Mouse (Mus musculus): ENCODE results near the gene Slc39a11. TPM values are rescaled to one million over a fixed set of nuclear protein-coding genes. Genes with fewer than 3 reads are reported as not detected.

Gene Slc39a11
- polyA plus RNA-seq (2021): 22.4 TPM

GRCm38 (mm10) chr11:113649353-113650210, at the start of gene Slc39a11:
Gene Slc39a11, minus strand, starts transcription at chr11:113650079.
- POLR2A ChIA-PET: interaction anchor here (1.0 kb wide), 1 partner anchor 353 kb away, joined by 3 read pairs; no protein-coding TSS in a partner anchor
- in situ Hi-C loops (cut with MboI; ENCODE audit: low pct_unique_long_range_greater_than_20kb): loop anchor here (5.0 to 25.0 kb wide), 3 partner anchors 163 to 1487 kb away; no protein-coding TSS in a partner anchor
- H3K27me3 ChIP-seq: no peaks in the 10 kb centered on the region

GRCm38 (mm10) chr11:113699643-113700042, 49.8 kb upstream of the Slc39a11 start:
- no peaks in the 10 kb centered on the region for H3K27me3 ChIP-seq
- no peak for TF ChIP-seq CTCF (IDR thresholded peaks at IDR 0.05)
- no peak for DNase-seq (ENCODE audit: low read depth, low spot score)
- in situ Hi-C loops (cut with MboI; ENCODE audit: low pct_unique_long_range_greater_than_20kb): loop anchor here (5.0 to 25.0 kb wide), 2 partner anchors 113 to 963 kb away; partner anchors contain the start of gene Rpl38
- no peak for ATAC-seq
- ChIA-PET CTCF (interaction anchor here (1.6 to 2.4 kb wide), 2 partner anchors 9 to 111 kb away, joined by 4 to 9 read pairs; partner anchors contain the start of gene Cpsf4l), POLR2A (no interaction called here)

More at GRCm38 (mm10) chr11:113649353-113650210, at the start of gene Slc39a11:
- no peak for TF ChIP-seq CTCF (IDR thresholded peaks at IDR 0.05)
- DNase-seq (ENCODE audit: low read depth, low spot score) (no peak), ATAC-seq (peak; percentile 37)
- CTCF ChIA-PET: interaction anchor here (1.0 to 2.3 kb wide), 2 partner anchors 29 to 162 kb away, joined by 3 to 4 read pairs; no protein-coding TSS in a partner anchor

GRCm38 (mm10) chr11:113698013-113698545, 48.2 kb upstream of the Slc39a11 start:
- TF ChIP-seq CTCF (IDR thresholded peaks at IDR 0.05): no peak
- in situ Hi-C loops (cut with MboI; ENCODE audit: low pct_unique_long_range_greater_than_20kb): no loop called here
- H3K27me3 ChIP-seq: no peaks in the 10 kb centered on the region
- DNase-seq (ENCODE audit: low read depth, low spot score) (no peak), ATAC-seq (no peak)
- POLR2A ChIA-PET: interaction anchor here (0.6 kb wide), 1 partner anchor 13 kb away, joined by 3 read pairs; no protein-coding TSS in a partner anchor
- CTCF ChIA-PET: interaction anchor here (2.4 kb wide), 1 partner anchor 113 kb away, joined by 9 read pairs; no protein-coding TSS in a partner anchor

GRCm38 (mm10) chr11:113697571-113697970, 47.7 kb upstream of the Slc39a11 start:
- ChIA-PET CTCF (interaction anchor here (2.4 kb wide), 1 partner anchor 113 kb away, joined by 9 read pairs; no protein-coding TSS in a partner anchor), POLR2A (no interaction called here)
- no peak for ATAC-seq
- in situ Hi-C loops (cut with MboI; ENCODE audit: low pct_unique_long_range_greater_than_20kb): no loop called here
- TF ChIP-seq CTCF (IDR thresholded peaks at IDR 0.05): no peak
- DNase-seq (ENCODE audit: low read depth, low spot score): no peak
- H3K27me3 ChIP-seq: no peaks in the 10 kb centered on the region

GRCm38 (mm10) chr11:113691851-113692250, 42.0 kb upstream of the Slc39a11 start:
- CTCF ChIA-PET: interaction anchor here (1.9 kb wide), 1 partner anchor 58 kb away, joined by 3 read pairs; no protein-coding TSS in a partner anchor
- TF ChIP-seq CTCF (IDR thresholded peaks at IDR 0.05): no peak
- no peaks in the 10 kb centered on the region for H3K27me3 ChIP-seq
- POLR2A ChIA-PET: interaction anchor here (0.6 kb wide), 1 partner anchor 537 kb away, joined by 3 read pairs; no protein-coding TSS in a partner anchor
- DNase-seq (ENCODE audit: low read depth, low spot score) (no peak), ATAC-seq (no peak)
- in situ Hi-C loops (cut with MboI; ENCODE audit: low pct_unique_long_range_greater_than_20kb): no loop called here

GRCm38 (mm10) chr11:113691318-113691717, 41.4 kb upstream of the Slc39a11 start:
- TF ChIP-seq CTCF (IDR thresholded peaks at IDR 0.05): no peak
- H3K27me3 ChIP-seq: no peaks in the 10 kb centered on the region
- in situ Hi-C loops (cut with MboI; ENCODE audit: low pct_unique_long_range_greater_than_20kb): no loop called here
- DNase-seq (ENCODE audit: low read depth, low spot score) (no peak), ATAC-seq (no peak)
- ChIA-PET POLR2A (no interaction called here), CTCF (interaction anchor here (1.9 kb wide), 1 partner anchor 59 kb away, joined by 3 read pairs; no protein-coding TSS in a partner anchor)

GRCm38 (mm10) chr11:113690506-113690905, 40.6 kb upstream of the Slc39a11 start:
- no peak for ATAC-seq
- no peak for TF ChIP-seq CTCF (IDR thresholded peaks at IDR 0.05)
- no peaks in the 10 kb centered on the region for H3K27me3 ChIP-seq
- ChIA-PET POLR2A (interaction anchor here (0.7 kb wide), 1 partner anchor 129 kb away, joined by 9 read pairs; no protein-coding TSS in a partner anchor), CTCF (interaction anchor here (1.5 to 1.9 kb wide), 3 partner anchors 38 to 120 kb away, joined by 3 read pairs; no protein-coding TSS in a partner anchor)
- in situ Hi-C loops (cut with MboI; ENCODE audit: low pct_unique_long_range_greater_than_20kb): no loop called here
- no peak for DNase-seq (ENCODE audit: low read depth, low spot score)

- DNase-seq (ENCODE audit: low read depth, low spot score) (no peak), ATAC-seq (no peak)
- CTCF ChIA-PET: no interaction called here
- no peak for TF ChIP-seq CTCF (IDR thresholded peaks at IDR 0.05)
- in situ Hi-C loops (cut with MboI; ENCODE audit: low pct_unique_long_range_greater_than_20kb): no loop called here
- H3K27me3 ChIP-seq: no peaks in the 10 kb centered on the region
- POLR2A ChIA-PET: no interaction called here
Observed at GRCm38 (mm10) chr11:113687031-113687430, 37.2 kb upstream of the Slc39a11 start.

- CTCF ChIA-PET: no interaction called here
- no peak for TF ChIP-seq CTCF (IDR thresholded peaks at IDR 0.05)
- DNase-seq (ENCODE audit: low read depth, low spot score) (no peak), ATAC-seq (no peak)
- POLR2A ChIA-PET: interaction anchor here (0.5 to 1.3 kb wide), 3 partner anchors 9 to 62 kb away, joined by 3 to 5 read pairs (median 3); no protein-coding TSS in a partner anchor
- in situ Hi-C loops (cut with MboI; ENCODE audit: low pct_unique_long_range_greater_than_20kb): no loop called here
- no peaks in the 10 kb centered on the region for H3K27me3 ChIP-seq
Observed at GRCm38 (mm10) chr11:113684707-113685426, 35.0 kb upstream of the Slc39a11 start.
